Mouse (Mus musculus) brain, embryonic 14.5 days (tissue): Measurements from ENCODE around the gene Dedd. TPM values are rescaled to one million over a fixed set of nuclear protein-coding genes. Genes with fewer than 3 reads are reported as not detected.
"Not testable (repeated sequence)": the region's sequence is repeated elsewhere in the genome, so short reads cannot be mapped to it uniquely, and the experiment has no call there.

ENCODE experiments used
- DNase-seq: peaks from one replicate; pipeline ENCODE4 v3.0.0-alpha.2; 2011; ENCODE audit warnings: low read depth
- CTCF ChIP-seq: fragments of 200-500 bp; IDR thresholded peaks from 2 replicates; pipeline ENCODE4 v1.5.1; 2012; ENCODE audit warnings: inconsistent platforms, mild to moderate bottlenecking, moderate library complexity, borderline replicate concordance; ENCODE audit not compliant: insufficient read depth, insufficient read length; ENCODE audit errors: extremely low read depth
- POLR2A ChIP-seq: fragments of 200-500 bp; IDR thresholded peaks from 2 replicates; pipeline ENCODE4 v1.6.1; 2012; ENCODE audit warnings: mild to moderate bottlenecking, inconsistent platforms, borderline replicate concordance; ENCODE audit not compliant: poor library complexity, insufficient read depth, insufficient read length, severe bottlenecking; ENCODE audit errors: extremely low read depth
- polyA plus RNA-seq: library from polyadenylated mRNA; depleted of rRNA; stranded (reverse); fragments of >200 nt; gene quantifications from 2 replicates; pipeline ENCODE4 v1.2.3, GENCODE M21; 2012

Gene Dedd
- polyA plus RNA-seq, 1 experiment: 63.5 TPM

- TF ChIP-seq CTCF (no peak), POLR2A (no peak)
- DNase-seq: no peak
These were observed 6.9 kb upstream of the Dedd start for GRCm38 (mm10) chr1:171322012-171322411.

- TF ChIP-seq CTCF (no peak), POLR2A (no peak)
- no peak for DNase-seq
These were observed 3.4 kb upstream of the Dedd start for GRCm38 (mm10) chr1:171325571-171325970.

GRCm38 (mm10) chr1:171326588-171326987 lies 2.4 kb upstream of the Dedd start:
- not testable (repeated sequence) for DNase-seq

- DNase-seq: no peak
- TF ChIP-seq CTCF (no peak), POLR2A (no peak)
These were observed 701 bp upstream of the Dedd start for GRCm38 (mm10) chr1:171328244-171328643.

- TF ChIP-seq CTCF (no peak), POLR2A (no peak)
- peak; percentile 69 for DNase-seq
These were observed 679 bp downstream of the Dedd start for GRCm38 (mm10) chr1:171329433-171330215.

- no peak for TF ChIP-seq CTCF
- no peak for TF ChIP-seq POLR2A
- peak; percentile 69 for DNase-seq
These were observed 1.2 kb downstream of the Dedd start for GRCm38 (mm10) chr1:171330216-171330560.

GRCm38 (mm10) chr1:171342262-171343207 lies 13.6 kb downstream of the Dedd start:
- DNase-seq: no peak
- TF ChIP-seq POLR2A (no peak), CTCF (no peak)

GRCm38 (mm10) chr1:171343922-171344677 lies 15.2 kb downstream of the Dedd start:
- no peak for DNase-seq
- TF ChIP-seq POLR2A (no peak), CTCF (no peak)

GRCm38 (mm10) chr1:171344715-171345114 lies 15.8 kb downstream of the Dedd start:
- DNase-seq: no peak
- no peak for TF ChIP-seq CTCF
- no peak for TF ChIP-seq POLR2A

- TF ChIP-seq CTCF (no peak), POLR2A (peak; percentile 80)
- peak; percentile 98 for DNase-seq
These were observed 16.5 kb downstream of the Dedd start, which contains the start of the genes Nit1 and Pfdn2 for GRCm38 (mm10) chr1:171345225-171346094. TSS of gene Nit1 (minus strand) at chr1:171345646. TSS of gene Pfdn2 (plus strand) at chr1:171345670.

- DNase-seq: no peak
- no peak for TF ChIP-seq POLR2A
- TF ChIP-seq CTCF: no peak
These were observed 17.1 kb downstream of the Dedd start for GRCm38 (mm10) chr1:171346095-171346450.
